Mouse (Mus musculus): Measurements from ENCODE around the gene Daam2. TPM values are rescaled to one million over a fixed set of nuclear protein-coding genes. Genes with fewer than 3 reads are reported as not detected.
"Not testable (repeated sequence)": the region's sequence is repeated elsewhere in the genome, so short reads cannot be mapped to it uniquely, and the experiment has no call there.

The Daam2 gene
- total RNA-seq, 2 experiments from 2014 or later = not detected

DNA sequence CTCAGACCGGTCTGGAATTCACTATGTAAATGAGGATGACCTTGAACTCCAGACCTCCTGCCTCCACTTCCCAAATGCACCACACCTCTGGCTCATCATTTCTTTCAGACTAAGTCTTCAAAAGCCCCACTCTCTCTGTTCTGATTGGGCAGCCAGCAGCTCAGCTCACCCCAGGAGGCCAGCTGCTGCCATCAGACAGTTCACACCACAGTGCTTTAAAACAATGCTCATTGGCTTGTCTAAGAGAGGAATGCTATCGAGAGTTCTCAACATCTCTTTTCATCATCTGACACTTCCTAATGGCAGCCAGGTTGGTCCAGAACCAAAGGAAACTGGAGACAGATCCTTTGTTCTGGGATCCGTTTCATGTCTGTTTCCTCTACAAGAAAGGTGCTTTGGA lies 66.0 kb downstream of the Daam2 start:
- ATAC-seq (replicated peaks; ENCODE audit: low FRiP score, poor library complexity, severe bottlenecking) = no peak

DNA sequence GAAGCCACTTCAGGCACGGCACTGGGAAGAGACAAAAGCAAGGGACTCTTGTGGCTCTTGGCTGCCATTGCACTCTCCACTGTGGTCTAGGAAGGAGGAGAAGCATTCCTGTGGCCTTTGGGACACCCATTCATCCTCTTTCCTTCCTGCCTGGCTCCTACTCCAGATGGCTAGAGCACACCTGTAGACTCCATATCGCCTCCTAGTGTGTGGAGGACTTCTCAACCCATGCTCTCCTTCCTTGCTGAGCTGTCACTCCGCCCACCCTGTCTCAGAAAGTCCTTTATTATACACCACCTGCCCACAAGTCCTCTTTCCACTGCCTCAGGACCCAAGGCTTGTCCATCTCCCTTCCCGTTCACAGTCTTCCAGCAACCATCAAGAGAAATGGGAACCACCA lies 70.9 kb downstream of the Daam2 start:
- ATAC-seq (replicated peaks; ENCODE audit: low FRiP score, poor library complexity, severe bottlenecking) = no peak

DNA sequence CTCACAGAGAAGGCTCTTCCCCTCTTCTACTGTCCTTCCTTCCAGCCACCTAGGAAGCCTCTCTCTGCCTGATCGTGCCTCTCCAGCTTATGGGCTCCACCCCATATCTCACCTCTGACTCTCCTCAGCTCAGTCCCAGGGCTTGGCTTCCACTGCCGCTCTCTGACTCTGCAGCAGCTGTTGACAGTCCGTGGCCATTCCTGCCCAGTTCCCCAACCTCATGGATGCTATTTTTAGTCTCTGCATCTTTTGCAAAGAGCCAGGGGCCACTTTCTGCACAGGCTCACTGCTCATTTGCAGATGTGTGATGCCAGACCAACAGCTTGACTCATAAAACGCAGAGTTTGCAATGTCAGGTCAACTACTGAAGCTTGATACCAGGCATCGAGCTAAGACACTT lies 75.0 kb downstream of the Daam2 start:
- no peak for ATAC-seq (replicated peaks; ENCODE audit: low FRiP score, poor library complexity, severe bottlenecking)

DNA sequence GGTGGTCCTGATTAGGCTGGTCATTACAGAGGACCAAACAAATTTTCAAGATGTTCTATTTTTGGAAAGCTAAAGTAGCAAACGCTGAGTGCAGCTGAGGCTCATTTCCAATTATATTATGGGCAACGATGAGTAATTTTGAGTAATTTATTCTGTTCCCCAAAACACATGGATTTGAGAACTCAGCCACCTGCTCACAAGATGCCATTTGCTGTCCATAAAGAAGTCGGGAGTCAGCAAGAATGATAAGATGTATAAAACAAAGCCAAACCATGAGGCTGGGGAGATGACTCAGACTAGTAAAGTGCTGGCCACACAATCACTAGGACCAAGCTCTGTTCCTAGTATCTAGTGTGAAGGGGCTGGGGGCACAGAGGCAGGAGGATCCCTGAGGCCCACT lies 79.7 kb downstream of the Daam2 start:
- no peak for ATAC-seq (replicated peaks; ENCODE audit: low FRiP score, poor library complexity, severe bottlenecking)

DNA sequence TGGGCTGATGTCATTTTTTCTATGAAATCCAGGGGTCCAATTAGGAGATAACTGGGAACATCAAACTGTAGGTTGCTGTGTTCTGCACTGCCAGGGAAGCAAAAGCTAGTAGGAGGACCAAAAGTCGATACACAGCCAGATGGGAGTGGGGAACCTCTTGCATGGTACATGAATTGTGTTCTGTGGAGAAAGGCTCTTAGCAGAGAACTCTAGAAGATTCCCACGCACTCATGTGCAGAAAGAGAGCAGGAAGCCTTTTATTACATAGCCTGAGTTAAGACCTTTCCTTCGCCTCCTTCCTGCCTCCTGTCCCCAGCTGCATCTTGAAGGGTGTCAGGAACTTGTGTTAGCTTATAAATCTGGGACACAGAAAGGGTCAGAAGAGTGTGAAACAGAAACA lies 82.3 kb downstream of the Daam2 start:
- no peak for ATAC-seq (replicated peaks; ENCODE audit: low FRiP score, poor library complexity, severe bottlenecking)

DNA sequence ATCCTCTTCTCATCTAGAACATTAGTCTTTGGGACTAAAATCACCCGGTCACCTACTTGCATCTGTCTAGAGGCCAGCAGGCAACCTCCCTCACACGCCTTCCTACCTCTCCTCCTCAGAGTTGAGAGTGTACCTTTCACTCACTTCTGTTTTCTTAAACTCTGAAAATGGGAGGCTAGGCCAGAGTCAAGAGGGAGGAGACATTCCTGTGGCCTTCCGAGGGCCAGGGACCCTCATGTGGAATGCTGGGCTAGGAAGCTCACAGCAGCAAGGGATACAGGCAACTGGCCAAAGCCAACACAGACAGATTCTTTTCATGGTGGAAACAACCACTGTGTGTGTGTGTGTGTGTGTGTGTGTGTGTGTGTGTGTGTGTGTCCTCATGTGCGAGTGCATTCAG lies 86.8 kb downstream of the Daam2 start:
- ATAC-seq (replicated peaks; ENCODE audit: low FRiP score, poor library complexity, severe bottlenecking) = no peak

DNA sequence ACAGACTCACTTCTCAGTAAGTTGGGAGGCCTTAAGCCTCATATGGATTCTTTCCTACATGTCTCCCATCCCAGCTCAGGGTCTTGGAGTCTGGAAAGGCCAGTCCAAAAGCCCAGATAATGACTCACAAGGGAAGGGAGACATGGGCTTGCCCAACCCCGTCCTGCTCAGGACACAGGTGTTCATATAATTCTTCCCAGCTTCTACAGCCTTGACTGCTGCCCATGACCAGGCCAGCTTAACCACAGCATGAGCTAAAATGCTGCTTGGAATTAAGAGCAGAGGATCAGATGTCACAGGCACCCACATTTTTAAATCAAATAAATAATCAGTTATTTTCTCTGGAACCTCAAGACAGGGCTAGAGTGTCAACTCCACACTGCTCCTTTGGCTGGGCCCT lies 89.0 kb downstream of the Daam2 start:
- ATAC-seq (replicated peaks; ENCODE audit: low FRiP score, poor library complexity, severe bottlenecking) = no peak

DNA sequence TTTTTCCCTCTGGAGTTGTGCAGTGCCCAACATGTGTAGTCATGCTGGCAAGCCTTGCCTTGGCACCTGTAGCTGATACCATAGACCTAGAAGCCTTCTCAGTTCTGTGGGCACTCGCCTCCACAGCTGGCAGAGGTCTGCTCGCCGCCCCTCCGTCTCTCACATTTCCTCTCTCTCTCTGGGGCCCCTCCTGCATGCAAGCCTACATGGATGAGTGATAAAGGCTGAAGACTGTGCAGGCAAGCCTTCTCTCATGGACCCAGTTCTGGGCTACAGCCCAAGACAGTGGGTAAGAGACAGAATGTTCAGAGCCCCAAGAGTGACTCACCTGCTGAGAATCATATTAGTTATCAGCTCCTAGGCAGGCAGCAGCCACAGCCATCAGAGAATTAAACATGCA lies 90.1 kb downstream of the Daam2 start:
- ATAC-seq (replicated peaks; ENCODE audit: low FRiP score, poor library complexity, severe bottlenecking) = no peak

DNA sequence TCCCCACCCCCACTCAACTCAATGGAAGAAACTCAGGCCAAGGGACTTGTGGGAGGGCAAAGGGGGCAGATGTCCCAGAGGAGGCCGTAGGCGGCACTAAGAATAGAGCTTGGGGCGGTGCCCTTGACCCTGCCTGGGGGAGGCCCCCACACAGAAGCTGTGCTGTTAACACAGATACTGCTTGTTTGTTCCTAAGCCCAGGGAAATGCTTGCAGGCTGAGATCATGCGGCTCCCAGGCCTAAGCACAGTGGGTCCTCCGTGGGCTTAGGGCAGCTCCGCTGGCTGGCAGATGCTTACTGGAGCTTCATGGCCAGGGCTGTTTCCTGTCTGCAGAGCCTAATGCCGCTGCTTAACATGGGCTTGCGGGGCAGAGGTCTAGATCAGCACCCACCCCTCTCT lies 91.5 kb downstream of the Daam2 start:
- no peak for ATAC-seq (replicated peaks; ENCODE audit: low FRiP score, poor library complexity, severe bottlenecking)

DNA sequence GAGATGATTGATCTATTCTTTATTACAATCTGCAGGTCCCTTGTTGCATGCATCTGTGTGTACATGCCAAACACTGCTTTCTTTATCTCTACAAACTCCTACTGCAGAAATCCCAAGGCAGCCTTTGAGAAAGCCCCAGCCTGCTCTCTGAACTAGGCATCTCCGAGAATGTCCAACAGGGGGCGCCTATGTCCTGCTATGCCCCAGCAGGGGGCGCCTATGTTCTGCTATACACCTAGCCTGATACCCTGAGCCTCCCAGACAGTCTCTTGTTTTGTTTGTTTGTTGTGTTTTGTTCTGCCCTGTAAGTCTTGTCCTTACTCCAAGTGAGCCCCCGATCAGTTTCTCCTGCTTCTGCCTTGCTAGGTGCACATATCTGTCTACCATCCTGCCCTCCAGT lies 95.9 kb downstream of the Daam2 start:
- ATAC-seq (replicated peaks; ENCODE audit: low FRiP score, poor library complexity, severe bottlenecking) = peak; percentile 70

DNA sequence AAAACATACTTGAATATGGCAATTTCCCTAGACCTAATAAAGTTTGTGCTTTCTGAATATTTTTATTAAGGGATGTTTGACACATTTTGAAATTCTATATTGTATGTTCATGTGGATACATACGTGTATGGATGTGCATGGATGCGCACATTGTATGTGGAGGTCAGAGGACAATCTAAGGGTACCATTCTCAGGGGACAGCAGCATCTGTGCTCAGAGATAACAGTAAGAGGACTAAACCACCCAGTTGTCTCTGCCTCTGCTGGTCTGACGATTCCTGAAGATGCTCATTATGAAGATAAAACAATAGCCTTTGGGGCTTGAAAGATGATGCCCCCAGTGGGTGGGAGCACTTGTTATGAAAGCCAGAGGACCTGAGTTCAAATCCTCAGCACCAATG lies 99.3 kb downstream of the Daam2 start:
- peak; percentile 67 for ATAC-seq (replicated peaks; ENCODE audit: low FRiP score, poor library complexity, severe bottlenecking)

DNA sequence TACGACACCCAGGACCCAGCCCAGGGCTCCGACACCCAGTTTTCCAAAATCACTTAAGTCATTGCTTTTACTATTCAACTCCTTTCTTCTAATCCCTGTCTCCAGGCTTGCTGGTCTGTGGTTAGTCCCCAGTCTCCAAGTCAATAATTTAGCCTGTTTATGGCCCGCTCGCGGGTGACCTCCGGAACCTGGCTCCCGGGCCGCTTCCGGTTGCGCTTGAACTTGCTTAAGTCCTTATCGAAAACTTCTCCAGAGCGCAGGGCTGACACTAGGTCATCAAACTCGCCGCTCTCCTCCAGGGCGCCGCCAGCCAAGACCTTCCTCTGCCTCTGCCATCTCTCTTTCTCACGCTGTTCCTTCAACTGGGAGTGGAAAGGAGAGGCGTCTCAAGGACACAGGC lies 105.8 kb downstream of the Daam2 start:
- no peak for ATAC-seq (replicated peaks; ENCODE audit: low FRiP score, poor library complexity, severe bottlenecking)

DNA sequence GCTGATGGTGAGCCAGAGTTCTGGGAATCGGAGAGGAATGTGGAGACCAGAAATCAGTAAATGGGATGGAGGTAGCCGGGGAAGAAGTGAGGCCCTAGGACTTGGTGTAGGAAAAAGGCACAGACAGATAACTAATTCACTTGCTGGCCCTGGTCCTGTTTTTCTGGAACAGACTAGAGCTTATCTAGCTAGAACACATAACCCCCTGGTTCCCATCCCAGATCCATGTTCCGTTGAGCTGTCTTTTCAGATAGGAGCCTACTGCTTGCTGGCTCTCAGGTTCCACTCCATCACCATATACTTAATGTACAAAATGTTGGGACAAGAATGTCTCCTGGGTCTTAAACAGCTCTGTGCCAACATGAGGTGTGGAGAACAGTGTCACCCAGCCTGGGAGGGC lies 106.3 kb downstream of the Daam2 start:
- ATAC-seq (replicated peaks; ENCODE audit: low FRiP score, poor library complexity, severe bottlenecking) = peak; percentile 66

DNA sequence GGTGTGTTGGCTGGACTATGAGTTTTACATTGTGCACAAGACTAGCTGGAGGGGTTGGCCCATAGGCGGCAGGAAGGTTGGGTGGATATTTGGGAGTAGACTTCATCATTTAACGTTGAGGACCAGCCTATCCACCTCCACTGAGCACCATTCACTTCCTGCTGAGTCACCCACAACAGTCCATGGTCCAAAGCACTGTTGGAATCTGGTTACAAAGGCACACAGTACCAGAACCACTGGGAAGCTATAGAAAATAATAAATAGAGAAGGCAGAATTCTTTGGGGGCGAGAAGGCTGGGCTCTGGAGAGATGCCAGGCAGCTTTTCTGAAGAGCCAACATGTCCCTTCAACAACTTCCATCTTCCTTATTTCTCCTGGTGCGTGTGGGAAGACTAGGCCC lies 107.8 kb downstream of the Daam2 start:
- no peak; the same call in 1 of the 2 replicates for ATAC-seq (replicated peaks; ENCODE audit: low FRiP score, poor library complexity, severe bottlenecking)

DNA sequence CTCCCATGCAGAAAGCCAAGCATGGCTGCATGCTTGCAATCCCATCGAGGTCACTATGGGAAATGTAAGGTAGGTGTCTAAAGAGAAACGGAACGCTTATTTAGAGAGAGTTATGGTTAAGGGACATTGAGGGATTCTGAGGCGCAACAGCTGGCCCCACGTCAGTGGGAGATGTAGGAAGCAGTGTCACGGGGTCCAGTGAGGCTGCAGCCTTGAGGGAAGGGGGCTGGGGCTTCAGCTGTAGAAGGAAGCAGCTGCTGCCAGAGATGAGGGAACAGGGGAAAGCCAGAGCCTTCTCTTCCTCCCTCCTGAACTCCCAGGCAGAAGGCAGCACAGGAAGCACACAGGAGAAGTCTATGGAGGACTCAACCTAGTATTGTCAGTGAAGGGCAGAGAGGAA lies 113.2 kb downstream of the Daam2 start:
- ATAC-seq (replicated peaks; ENCODE audit: low FRiP score, poor library complexity, severe bottlenecking) = no peak

DNA sequence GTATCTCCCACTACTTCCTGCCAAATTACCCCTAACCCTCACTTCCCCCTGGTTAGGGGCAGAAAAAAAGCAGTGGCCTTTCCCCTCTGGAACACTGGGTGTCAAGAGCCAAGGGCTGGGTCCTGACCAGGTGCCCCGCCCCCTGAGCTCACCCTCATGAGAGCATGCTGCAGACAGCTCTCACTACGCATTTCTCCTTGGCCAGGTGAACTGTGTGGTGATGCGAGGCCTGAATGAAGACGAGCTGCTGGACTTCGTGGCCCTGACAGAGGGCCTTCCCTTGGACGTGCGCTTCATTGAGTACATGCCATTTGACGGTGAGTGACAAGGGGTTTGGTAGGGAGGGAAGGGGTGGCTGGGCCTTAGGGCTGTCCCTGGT lies 114.9 kb downstream of the Daam2 start:
- no peak; the same call in 1 of the 2 replicates for ATAC-seq (replicated peaks; ENCODE audit: low FRiP score, poor library complexity, severe bottlenecking)

DNA sequence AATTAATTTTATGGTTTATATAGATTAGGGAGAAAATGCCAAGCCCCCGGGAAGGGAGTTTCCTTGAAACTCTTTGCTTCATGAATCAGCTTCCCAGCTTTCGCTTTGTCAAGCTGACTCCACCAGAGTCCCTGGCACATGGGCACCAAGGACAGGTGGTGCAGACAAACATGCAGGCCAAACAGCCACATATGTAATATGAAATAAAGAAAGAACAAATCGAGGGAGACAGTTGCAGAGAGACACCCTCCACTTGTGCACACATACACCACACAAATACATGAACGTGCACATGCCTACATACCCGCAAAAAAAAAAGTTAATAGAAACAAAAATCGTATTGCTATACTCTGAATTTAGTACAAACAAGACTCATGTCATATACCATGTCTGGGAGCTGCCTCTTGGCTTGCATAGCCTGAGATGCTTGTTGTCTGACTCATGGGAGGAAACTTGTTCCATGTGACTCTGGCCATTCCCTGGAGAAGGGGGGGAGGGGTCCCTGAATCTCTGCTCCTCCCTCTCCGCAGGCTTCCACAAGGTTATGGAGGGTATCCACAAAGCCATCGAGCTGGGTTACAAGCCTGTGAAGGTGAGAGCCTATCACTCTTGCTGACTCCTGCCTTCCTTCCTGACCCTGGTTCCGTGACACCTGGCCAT lies 115.4 kb downstream of the Daam2 start:
- no peak for ATAC-seq (replicated peaks; ENCODE audit: low FRiP score, poor library complexity, severe bottlenecking)

DNA sequence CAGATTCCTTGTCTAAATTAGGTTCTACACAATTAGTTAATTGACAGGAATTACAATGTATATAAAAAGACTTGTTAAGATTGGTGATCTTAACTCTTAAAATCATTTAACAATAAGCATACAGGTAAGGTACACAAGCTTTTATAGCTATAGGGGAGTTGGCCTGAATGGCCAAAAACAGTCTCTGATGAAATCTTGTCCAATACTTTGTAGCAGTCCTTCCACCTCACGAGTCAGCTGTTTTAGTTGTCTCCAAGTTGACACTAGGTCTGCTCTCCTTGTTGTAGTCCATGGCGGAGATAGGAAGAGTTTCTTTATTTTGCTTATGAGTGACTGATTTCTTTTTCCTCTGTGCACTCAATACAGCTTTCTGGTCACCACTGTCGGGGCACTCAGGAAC lies 121.3 kb downstream of the Daam2 start:
- not testable (repeated sequence) for ATAC-seq (replicated peaks; ENCODE audit: low FRiP score, poor library complexity, severe bottlenecking)

DNA sequence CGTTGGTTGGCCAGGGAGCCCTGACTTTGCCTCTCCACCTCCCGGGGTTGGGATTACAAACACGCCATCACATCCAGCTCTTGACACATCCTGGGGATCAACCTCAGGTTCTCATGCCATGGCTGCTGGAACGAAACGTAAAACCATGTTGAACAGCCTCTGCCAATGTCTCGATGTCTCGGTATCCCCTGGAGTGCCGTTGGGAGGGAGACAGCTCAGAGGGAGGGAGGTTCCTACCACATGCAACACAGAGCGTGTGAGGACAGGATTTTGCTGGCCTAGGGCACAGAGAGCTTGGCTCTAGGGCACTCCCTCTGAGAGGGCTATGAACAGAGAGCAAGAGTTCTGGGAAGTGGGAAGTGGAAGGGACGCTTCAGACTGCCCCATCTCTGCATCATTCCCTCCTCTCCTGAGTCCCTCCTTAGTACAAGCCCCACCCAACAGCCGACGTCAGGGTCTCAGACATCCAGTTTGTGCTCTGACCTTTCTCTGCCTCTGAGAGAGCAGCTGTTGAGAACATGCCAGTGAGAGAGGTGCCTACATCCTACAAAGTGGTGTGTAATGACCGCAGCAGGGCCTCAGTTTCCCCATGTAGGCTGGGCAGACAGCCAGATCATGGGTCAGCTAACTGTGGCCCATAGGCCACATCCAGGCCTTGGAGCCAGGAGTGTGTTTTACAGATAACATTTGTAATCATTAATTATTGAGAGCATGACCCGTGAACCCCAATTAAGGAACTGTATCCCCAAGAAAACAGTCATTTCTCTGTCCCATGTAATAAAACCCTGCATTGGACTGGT lies 123.6 kb downstream of the Daam2 start:
- ATAC-seq (replicated peaks; ENCODE audit: low FRiP score, poor library complexity, severe bottlenecking) = peak; percentile 53

DNA sequence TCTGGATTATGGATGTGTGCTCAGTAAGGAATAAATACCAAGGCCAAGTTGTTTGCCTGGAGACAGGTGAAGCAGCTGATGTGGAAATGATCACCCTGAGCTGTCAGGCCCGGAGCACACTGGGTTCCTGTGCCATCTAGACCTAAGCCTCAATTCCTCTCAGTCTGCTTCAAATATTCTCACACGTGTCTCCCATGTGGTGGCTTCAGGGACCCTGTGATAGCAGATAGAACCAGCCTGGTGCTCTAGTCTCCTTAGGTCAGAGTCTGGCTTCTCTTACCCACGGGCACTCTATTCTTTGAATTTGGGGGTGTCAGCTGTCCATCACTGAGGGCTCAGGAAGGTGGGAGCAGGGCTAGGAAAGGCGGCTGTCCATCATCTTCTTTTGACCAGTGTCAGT lies 124.4 kb downstream of the Daam2 start:
- no peak for ATAC-seq (replicated peaks; ENCODE audit: low FRiP score, poor library complexity, severe bottlenecking)

DNA sequence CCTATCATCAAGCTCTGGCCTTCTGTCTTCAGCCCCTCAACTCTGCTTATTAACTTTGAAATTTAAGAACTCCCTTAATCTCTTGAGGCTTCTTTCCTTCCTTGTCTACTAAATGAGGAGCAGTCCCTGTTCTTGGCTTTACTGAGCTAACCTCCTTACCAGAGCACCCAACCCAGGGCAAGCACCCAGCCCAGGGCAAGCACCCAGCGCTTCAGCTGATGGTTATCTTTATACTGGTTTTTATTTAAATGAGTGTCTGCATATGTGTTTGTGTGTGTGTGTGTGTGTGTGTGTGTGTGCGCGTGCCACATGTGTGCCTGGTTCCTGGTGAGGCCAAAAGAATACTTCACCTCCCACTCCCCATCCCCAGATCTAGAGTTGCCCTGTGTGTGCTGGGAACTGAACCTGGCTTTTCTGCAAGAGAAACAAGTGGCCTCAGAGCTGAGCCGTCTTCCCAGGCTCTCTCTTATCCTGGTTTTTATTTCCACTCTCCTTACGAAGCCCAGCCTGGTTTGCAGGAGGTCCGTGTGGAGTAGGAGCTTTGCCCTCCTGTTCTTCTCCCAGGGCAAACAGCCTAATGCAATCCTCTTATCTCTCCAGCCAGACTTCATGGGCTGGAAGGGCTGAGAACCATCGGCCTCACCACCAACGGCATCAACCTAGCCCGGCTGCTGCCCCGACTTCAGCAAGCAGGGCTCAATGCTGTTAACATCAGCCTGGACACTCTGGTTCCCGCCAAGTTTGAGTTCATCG lies 125.1 kb downstream of the Daam2 start:
- peak; percentile 92 for ATAC-seq (replicated peaks; ENCODE audit: low FRiP score, poor library complexity, severe bottlenecking)
